Mouse (Mus musculus) forebrain, postnatal 0 days (tissue): ENCODE measurements around the gene Cyp11a1. TPM values are rescaled to one million over a fixed set of nuclear protein-coding genes. Genes with fewer than 3 reads are reported as not detected.

ENCODE experiments used
- ATAC-seq: fragments of 200-750 bp; cut with Nextera tagmentation; 2 replicates; pipeline ENCODE4 v1.8.0; 2017; ENCODE audit warnings: mild to moderate bottlenecking, moderate library complexity
- DNase-seq: peaks from one replicate; pipeline ENCODE4 v3.0.0-alpha.2; 2015
- H3K27ac ChIP-seq: fragments of 300-500 bp; sonication (generic); 2 replicates; pipeline ENCODE4 v1.5.1; 2014; ENCODE audit warnings: low read depth, mild to moderate bottlenecking, antibody characterized with exemption, low read length, moderate library complexity, mixed read lengths
- H3K27me3 ChIP-seq: fragments of 300-500 bp; sonication (generic); 2 replicates; pipeline ENCODE4 v1.6.1; 2014; ENCODE audit warnings: mild to moderate bottlenecking, low read length, mixed read lengths; ENCODE audit not compliant: insufficient read depth
- H3K36me3 ChIP-seq: fragments of 300-500 bp; sonication (generic); 2 replicates; pipeline ENCODE4 v1.6.1; 2014; ENCODE audit warnings: mild to moderate bottlenecking, moderate library complexity; ENCODE audit not compliant: insufficient read depth
- H3K4me1 ChIP-seq: fragments of 300-500 bp; sonication (generic); 2 replicates; pipeline ENCODE4 v1.6.1; 2014; ENCODE audit warnings: antibody characterized with exemption; ENCODE audit not compliant: insufficient read depth
- H3K4me2 ChIP-seq: fragments of 300-500 bp; sonication (generic); 2 replicates; pipeline ENCODE4 v1.6.1; 2014; ENCODE audit warnings: low read depth, mild to moderate bottlenecking, moderate library complexity
- H3K4me3 ChIP-seq: fragments of 300-500 bp; sonication (generic); 2 replicates; pipeline ENCODE4 v1.5.1; 2014; ENCODE audit warnings: low read depth, low read length, mixed read lengths
- H3K9ac ChIP-seq: fragments of 300-500 bp; sonication (generic); 2 replicates; pipeline ENCODE4 v1.6.1; 2014; ENCODE audit warnings: mild to moderate bottlenecking
- H3K9me3 ChIP-seq: fragments of 300-500 bp; sonication (generic); 2 replicates; pipeline ENCODE4 v1.6.1; 2016; ENCODE audit warnings: low read length
- CTCF ChIP-seq: sonication (generic); IDR thresholded peaks from 2 replicates; pipeline ENCODE4 v1.5.1; 2016; ENCODE audit warnings: antibody characterized with exemption, control low read depth, low read depth
- WGBS: fragments of 180-500 bp; shearing (Covaris S2); extraction: QIAGEN DNeasy Blood & Tissue Kit; methylation state at CpG from one replicate; pipeline ENCODE4 v1.1.7; 2014; 5-methylcytosine and 5-hydroxymethylcytosine counted together
- polyA plus RNA-seq: library from polyadenylated mRNA; unstranded; fragments of >200 nt; fragmentation: Nextera tagmentation; extraction: Ambion mirVana; gene quantifications from 2 replicates; pipeline ENCODE4 v1.2.1, GENCODE M21; 2015
- total RNA-seq: library from RNA; depleted of rRNA; stranded (reverse); fragments of >200 nt; gene quantifications from 2 replicates; pipeline ENCODE4 v1.2.3, GENCODE M21; 2014

Gene Cyp11a1
- total and polyA plus RNA-seq, 2 experiments from 2014 or later, result 0.29 to 0.88 TPM

- ATAC-seq (peak; percentile 41), DNase-seq (peak; percentile 72)
- no peak for TF ChIP-seq CTCF
- no peaks in the 10 kb centered on the region for H3K36me3 ChIP-seq
- H3K4me3 ChIP-seq, result no peak overlapping the region
- no peak overlapping the region for H3K4me2 ChIP-seq
- peaks cover 4% of the 10 kb centered on the region; the same call in 1 of the 2 replicates for H3K4me1 ChIP-seq
- H3K9me3 ChIP-seq, result no peaks in the 10 kb centered on the region
- no peak overlapping the region for H3K9ac ChIP-seq
- WGBS, result 42% methylated on average over 2 of the region's 2 CpGs
- H3K27me3 ChIP-seq, result no peaks in the 10 kb centered on the region
- no peak overlapping the region for H3K27ac ChIP-seq
Measured at GRCm38 (mm10) chr9:58035519-58035918, 29.3 kb downstream of the Cyp11a1 start.

DNA sequence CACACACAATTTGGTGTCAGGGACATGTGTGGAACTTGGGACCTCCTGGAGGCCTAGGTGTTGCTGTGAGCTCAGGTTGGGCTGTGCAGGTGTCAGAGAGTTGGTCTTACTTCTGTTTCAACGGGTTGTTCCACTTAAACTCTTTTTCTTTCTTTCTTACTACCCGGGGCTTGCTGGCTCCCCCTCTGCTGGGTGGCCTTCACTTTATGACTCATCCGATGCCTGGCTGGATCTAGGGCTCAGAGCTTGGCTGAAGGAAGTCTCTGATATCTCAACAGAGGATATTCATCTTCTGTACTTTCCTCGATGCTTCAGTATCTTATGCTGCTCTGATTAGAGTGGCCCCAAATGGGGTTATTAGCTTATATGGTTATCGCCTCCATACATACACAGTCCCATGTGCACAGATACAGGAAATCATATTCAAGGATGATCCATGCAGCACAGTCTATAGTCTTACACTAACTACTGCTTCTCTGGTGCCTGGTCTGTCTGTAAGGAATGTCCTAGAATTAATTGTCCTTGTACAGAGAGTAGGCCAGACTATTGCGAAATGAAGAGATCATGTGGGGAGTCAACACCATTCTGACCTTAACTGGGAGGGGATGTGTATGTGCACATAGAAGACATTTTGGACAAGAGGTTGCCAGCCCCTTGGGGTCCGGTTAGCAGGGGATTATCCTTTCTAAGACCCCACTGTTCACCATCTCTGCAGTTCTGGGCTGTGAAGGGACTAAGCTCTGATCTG, 29.9 kb downstream of the Cyp11a1 start:
- ATAC-seq (no peak), DNase-seq (no peak)
- 76% methylated on average over 7 of the region's 7 CpGs for WGBS
- Histone ChIP-seq H3K36me3 (no peaks in the 10 kb centered on the region), H3K27ac (no peak overlapping the region), H3K9ac (no peak overlapping the region), H3K9me3 (no peaks in the 10 kb centered on the region), H3K4me2 (no peak overlapping the region), H3K4me3 (no peak overlapping the region), H3K27me3 (no peaks in the 10 kb centered on the region), H3K4me1 (peaks cover 6% of the 10 kb centered on the region)
- TF ChIP-seq CTCF, result no peak

- H3K27me3 ChIP-seq, result no peaks in the 10 kb centered on the region
- H3K36me3 ChIP-seq, result no peaks in the 10 kb centered on the region
- H3K4me3 ChIP-seq, result no peak overlapping the region
- peaks cover 13% of the 10 kb centered on the region for H3K4me1 ChIP-seq
- ATAC-seq, result no peak
- H3K9ac ChIP-seq, result no peak overlapping the region
- no peak overlapping the region for H3K27ac ChIP-seq
- WGBS, result 82% methylated on average over 4 of the region's 4 CpGs
- no peak overlapping the region for H3K4me2 ChIP-seq
- TF ChIP-seq CTCF, result no peak
- no peaks in the 10 kb centered on the region for H3K9me3 ChIP-seq
- no peak for DNase-seq
Measured at GRCm38 (mm10) chr9:58036961-58037360, 30.8 kb downstream of the Cyp11a1 start.

DNA sequence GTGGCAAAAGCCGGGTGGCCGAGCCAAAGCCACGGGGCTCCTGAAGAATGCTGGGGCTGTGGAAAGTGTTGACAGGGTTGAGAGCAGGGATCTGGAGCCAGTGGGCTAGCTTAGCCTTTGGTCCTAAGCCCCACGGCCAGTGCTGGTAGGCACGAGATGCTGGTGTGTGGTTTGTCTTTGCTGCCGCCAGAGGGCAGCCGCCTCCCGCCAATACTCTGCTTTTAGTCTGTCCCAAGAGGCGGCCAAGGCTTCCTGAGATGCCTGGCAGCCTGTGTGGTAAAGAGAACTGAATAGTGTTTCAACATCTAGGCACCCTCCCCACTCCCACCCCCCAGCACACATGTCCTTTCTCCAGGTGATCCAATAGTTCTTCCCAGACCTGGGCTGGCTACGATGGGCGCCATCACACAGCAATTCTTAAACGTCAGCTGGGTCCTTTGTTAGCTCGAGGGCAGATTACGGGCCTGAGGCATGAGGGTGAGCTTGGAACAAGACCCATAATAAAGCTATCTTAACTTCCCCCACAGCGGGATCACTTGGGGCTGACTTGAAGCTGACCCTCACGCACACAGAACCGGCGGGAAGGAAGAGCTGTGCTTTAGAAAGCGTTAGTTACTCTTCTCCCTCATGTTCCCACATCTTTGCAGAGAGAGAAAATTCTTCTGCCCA, 32.4 kb downstream of the Cyp11a1 start:
- ATAC-seq (peak; percentile 90), DNase-seq (peak; percentile 94)
- Histone ChIP-seq H3K27me3 (no peaks in the 10 kb centered on the region), H3K4me2 (no peak overlapping the region), H3K4me1 (peaks cover 20% of the 10 kb centered on the region), H3K9ac (peak overlapping the region; percentile 1; the same call in 1 of the 2 replicates), H3K36me3 (no peaks in the 10 kb centered on the region), H3K27ac (0 out of 2 replicates have a peak overlapping the region, but pooled peaks have one; percentile 21), H3K9me3 (no peaks in the 10 kb centered on the region), H3K4me3 (no peak overlapping the region)
- peak; percentile 97 for TF ChIP-seq CTCF
- 20% methylated on average over 19 of the region's 19 CpGs for WGBS

DNA sequence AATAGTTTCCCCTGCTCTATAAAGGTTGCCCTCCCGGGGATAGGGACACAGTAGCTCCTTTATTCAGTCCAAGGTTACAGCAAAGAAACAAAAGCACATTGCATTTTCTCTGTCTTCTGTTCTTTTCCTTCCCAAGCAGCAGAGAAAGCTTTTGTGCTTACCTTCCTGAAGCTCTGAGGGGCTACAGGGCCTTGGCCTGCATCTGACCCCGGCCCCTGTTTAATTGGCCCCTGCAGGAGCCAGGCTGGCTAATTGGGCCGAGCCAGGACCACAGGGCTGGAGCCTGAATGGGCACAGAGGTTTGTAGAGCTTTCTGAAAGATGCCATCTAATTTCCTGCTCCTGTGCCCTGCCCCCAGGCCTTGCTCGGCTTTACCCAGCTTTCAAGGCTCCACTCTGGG, 34.8 kb downstream of the Cyp11a1 start:
- TF ChIP-seq CTCF, result no peak
- no peaks in the 10 kb centered on the region for H3K27me3 ChIP-seq
- WGBS, result 17% methylated on average over 4 of the region's 4 CpGs
- no peak overlapping the region for H3K27ac ChIP-seq
- no peak overlapping the region for H3K4me2 ChIP-seq
- peaks cover 29% of the 10 kb centered on the region for H3K4me1 ChIP-seq
- DNase-seq, result no peak
- ATAC-seq, result peak; percentile 17; the same call in 1 of the 2 replicates
- no peak overlapping the region for H3K4me3 ChIP-seq
- no peak overlapping the region; the same call in 1 of the 2 replicates for H3K9ac ChIP-seq
- no peaks in the 10 kb centered on the region for H3K9me3 ChIP-seq
- no peaks in the 10 kb centered on the region for H3K36me3 ChIP-seq

DNA sequence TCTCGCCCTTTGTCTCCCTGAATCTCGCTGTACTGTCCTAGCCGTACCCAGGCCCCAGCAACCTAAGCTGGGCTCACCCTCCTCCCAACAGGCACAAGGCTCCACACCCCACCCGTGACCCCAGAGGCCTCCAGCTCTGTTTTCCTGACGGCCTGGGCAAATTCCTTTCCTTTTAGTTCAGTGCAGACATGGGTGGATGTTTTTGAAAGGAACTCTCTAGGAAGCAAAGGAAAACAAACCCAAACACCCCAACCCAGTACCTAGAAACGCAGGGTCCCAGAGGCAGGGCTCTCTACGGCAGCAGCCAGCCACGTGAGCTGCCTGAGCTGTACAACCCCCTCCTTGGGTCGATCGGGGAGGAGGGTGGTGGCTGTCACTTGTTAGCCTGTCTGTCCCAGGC, 36.2 kb downstream of the Cyp11a1 start:
- Histone ChIP-seq H3K4me2 (no peak overlapping the region), H3K9ac (no peak overlapping the region), H3K27me3 (no peaks in the 10 kb centered on the region), H3K4me3 (no peak overlapping the region), H3K9me3 (no peaks in the 10 kb centered on the region), H3K36me3 (no peaks in the 10 kb centered on the region), H3K4me1 (peaks cover 29% of the 10 kb centered on the region), H3K27ac (no peak overlapping the region)
- DNase-seq (no peak), ATAC-seq (no peak)
- WGBS, result 25% methylated on average over 10 of the region's 10 CpGs
- no peak for TF ChIP-seq CTCF

- no peak for ATAC-seq
Measured at GRCm38 (mm10) chr9:58043496-58044017, 37.3 kb downstream of the Cyp11a1 start.

More at GRCm38 (mm10) chr9:58043496-58044017, 37.3 kb downstream of the Cyp11a1 start:
- DNase-seq, result no peak
- no peak overlapping the region for H3K9ac ChIP-seq
- no peak for TF ChIP-seq CTCF
- no peak overlapping the region for H3K4me2 ChIP-seq
- no peak overlapping the region for H3K4me3 ChIP-seq
- peaks cover 36% of the 10 kb centered on the region for H3K4me1 ChIP-seq
- H3K27ac ChIP-seq, result no peak overlapping the region
- H3K9me3 ChIP-seq, result no peaks in the 10 kb centered on the region
- WGBS, result 60% methylated on average over 10 of the region's 10 CpGs
- H3K27me3 ChIP-seq, result no peaks in the 10 kb centered on the region
- H3K36me3 ChIP-seq, result no peaks in the 10 kb centered on the region
